Mouse (Mus musculus) hindbrain, embryonic 15.5 days (tissue): ENCODE results near the gene Sptbn2. TPM values are rescaled to one million over a fixed set of nuclear protein-coding genes. Genes with fewer than 3 reads are reported as not detected.
A peak's percentile ranks its signal among the peaks of the same experiment; 100 is the strongest.

ENCODE experiments used
- ATAC-seq: fragments of 200-750 bp; cut with Nextera tagmentation; 2 replicates; pipeline ENCODE4 v1.8.0; 2017; ENCODE audit warnings: low read depth, moderate number of reproducible peaks, moderate TSS enrichment; ENCODE audit not compliant: low FRiP score
- H3K27ac ChIP-seq: fragments of 300-500 bp; sonication (generic); replicated peaks from 2 replicates; pipeline ENCODE4 v1.5.1; 2015; ENCODE audit warnings: mild to moderate bottlenecking, inconsistent platforms
- H3K27me3 ChIP-seq: fragments of 300-500 bp; sonication (generic); 2 replicates; pipeline ENCODE4 v1.6.1; 2015; ENCODE audit warnings: control low read depth, inconsistent platforms
- H3K36me3 ChIP-seq: fragments of 300-500 bp; sonication (generic); 2 replicates; pipeline ENCODE4 v1.6.1; 2015; ENCODE audit warnings: control low read depth, inconsistent platforms
- H3K4me1 ChIP-seq: fragments of 300-500 bp; sonication (generic); replicated peaks from 2 replicates; pipeline ENCODE4 v1.6.1; 2015; ENCODE audit warnings: control low read depth, inconsistent platforms
- H3K4me2 ChIP-seq: fragments of 300-500 bp; sonication (generic); 2 replicates; pipeline ENCODE4 v1.6.1; 2015; ENCODE audit warnings: moderate library complexity, mild to moderate bottlenecking, inconsistent platforms
- H3K4me3 ChIP-seq: fragments of 300-500 bp; sonication (generic); 2 replicates; pipeline ENCODE4 v1.5.1; 2015; ENCODE audit warnings: mild to moderate bottlenecking, inconsistent platforms
- H3K9ac ChIP-seq: fragments of 300-500 bp; sonication (generic); 2 replicates; pipeline ENCODE4 v1.6.1; 2015; ENCODE audit warnings: inconsistent platforms
- H3K9me3 ChIP-seq: fragments of 300-500 bp; sonication (generic); 2 replicates; pipeline ENCODE4 v1.6.1; 2016; ENCODE audit warnings: control low read depth, inconsistent platforms
- WGBS: fragments of 180-500 bp; shearing (Covaris S2); methylation state at CpG from one replicate; pipeline ENCODE4 v1.1.7; 2015; 5-methylcytosine and 5-hydroxymethylcytosine counted together
- polyA plus RNA-seq: library from polyadenylated mRNA; unstranded; fragments of >200 nt; fragmentation: Nextera tagmentation; extraction: Ambion mirVana; gene quantifications from 2 replicates; pipeline ENCODE4 v1.2.1, GENCODE M21; 2015

Sptbn2 gene
- polyA plus RNA-seq, 1 experiment from 2014 or later = 33.5 TPM

- Histone ChIP-seq H3K9me3 (no peaks in the 10 kb centered on the region), H3K4me2 (peak within 1 kb of the TSS; percentile 74), H3K27me3 (no peaks in the 10 kb centered on the region), H3K36me3 (peaks cover 30% of the 10 kb centered on the region), H3K9ac (peak within 1 kb of the TSS; percentile 71), H3K4me3 (peak within 1 kb of the TSS; percentile 65), H3K27ac (peak within 1 kb of the TSS; percentile 86), H3K4me1 (peaks cover 51% of the 10 kb centered on the region)
- under 1% methylated on average over 31 of the region's 31 CpGs for WGBS
- ATAC-seq = peak; percentile 99
Observed at GRCm38 (mm10) chr19:4793831-4794422, 83.0 kb downstream of the Sptbn2 start, which contains the start of gene Rbm4. Rbm4 (minus strand) TSS chr19:4793901.

- WGBS = 90% methylated on average over 1 of the region's 1 CpGs
- peaks cover 32% of the 10 kb centered on the region for H3K4me1 ChIP-seq
- no peak overlapping the region for H3K4me2 ChIP-seq
- no peak for ATAC-seq
- H3K4me3 ChIP-seq = no peak overlapping the region
- H3K27me3 ChIP-seq = no peaks in the 10 kb centered on the region
- no peaks in the 10 kb centered on the region for H3K9me3 ChIP-seq
- no peak overlapping the region for H3K9ac ChIP-seq
- H3K27ac ChIP-seq = no peak overlapping the region
- H3K36me3 ChIP-seq = peaks cover 38% of the 10 kb centered on the region
Observed at GRCm38 (mm10) chr19:4795929-4796328, 85.0 kb downstream of the Sptbn2 start.

GRCm38 (mm10) chr19:4797846-4798245 is 86.9 kb downstream of the Sptbn2 start:
- no peak overlapping the region for H3K27ac ChIP-seq
- no peak for ATAC-seq
- no peaks in the 10 kb centered on the region for H3K9me3 ChIP-seq
- H3K36me3 ChIP-seq = peaks cover 44% of the 10 kb centered on the region
- H3K27me3 ChIP-seq = no peaks in the 10 kb centered on the region
- H3K9ac ChIP-seq = no peak overlapping the region
- peaks cover 15% of the 10 kb centered on the region for H3K4me1 ChIP-seq
- WGBS = 99% methylated on average over 2 of the region's 2 CpGs
- no peak overlapping the region for H3K4me3 ChIP-seq
- no peak overlapping the region for H3K4me2 ChIP-seq

GRCm38 (mm10) chr19:4799083-4799482 is 88.1 kb downstream of the Sptbn2 start:
- H3K36me3 ChIP-seq = peaks cover 47% of the 10 kb centered on the region
- no peak for ATAC-seq
- no peak overlapping the region for H3K4me3 ChIP-seq
- WGBS = 93% methylated on average over 5 of the region's 5 CpGs
- H3K9ac ChIP-seq = no peak overlapping the region
- H3K27me3 ChIP-seq = no peaks in the 10 kb centered on the region
- no peaks in the 10 kb centered on the region for H3K9me3 ChIP-seq
- H3K27ac ChIP-seq = no peak overlapping the region
- H3K4me2 ChIP-seq = no peak overlapping the region
- H3K4me1 ChIP-seq = peaks cover 13% of the 10 kb centered on the region

Other genes starting within 250 kb of the Sptbn2 start
- gene Syt12, start 233.7 kb upstream of the Sptbn2 start, polyA plus RNA-seq = 5.3 and 5.6 TPM in 2 replicates
- not detected in 2 replicates for gene 2010003K11Rik, start 212.6 kb upstream of the Sptbn2 start, polyA plus RNA-seq
- gene Pcx, start 200.7 kb upstream of the Sptbn2 start, polyA plus RNA-seq = 38.9 and 43.8 TPM in 2 replicates
- 13.2 and 14.7 TPM in 2 replicates for gene Lrfn4, start 95.5 kb upstream of the Sptbn2 start, polyA plus RNA-seq
- 50.6 and 54.2 TPM in 2 replicates for gene Rce1, start 85.5 kb upstream of the Sptbn2 start, polyA plus RNA-seq
- gene Gm960, start 12.5 kb upstream of the Sptbn2 start, polyA plus RNA-seq = 6.6 and 7.0 TPM in 2 replicates
- 134 and 139 TPM in 2 replicates for gene Rbm4b, start 45.3 kb downstream of the Sptbn2 start, polyA plus RNA-seq
- gene Rbm4, start 82.7 kb downstream of the Sptbn2 start, polyA plus RNA-seq = 72.3 and 87.5 TPM in 2 replicates
- 22.9 and 23.9 TPM in 2 replicates for gene Gm21992, start 100.4 kb downstream of the Sptbn2 start, polyA plus RNA-seq
- gene Rbm14, start 100.5 kb downstream of the Sptbn2 start, polyA plus RNA-seq = 62.4 and 64.8 TPM in 2 replicates
- 40.8 and 41.4 TPM in 2 replicates for gene Ccs, start 128.2 kb downstream of the Sptbn2 start, polyA plus RNA-seq
- 0.55 and 0.73 TPM in 2 replicates for gene Ccdc87, start 128.2 kb downstream of the Sptbn2 start, polyA plus RNA-seq
- gene Ctsf, start 144.0 kb downstream of the Sptbn2 start, polyA plus RNA-seq = 76.5 and 78.7 TPM in 2 replicates
- 1.6 and 2.3 TPM in 2 replicates for gene Actn3, start 166.7 kb downstream of the Sptbn2 start, polyA plus RNA-seq
- 23.3 and 24.1 TPM in 2 replicates for gene Zdhhc24, start 167.5 kb downstream of the Sptbn2 start, polyA plus RNA-seq
- 8.5 and 10.3 TPM in 2 replicates for gene Bbs1, start 195.5 kb downstream of the Sptbn2 start, polyA plus RNA-seq
- gene Dpp3, start 217.1 kb downstream of the Sptbn2 start, polyA plus RNA-seq = 106 and 108 TPM in 2 replicates
- 13.3 and 13.7 TPM in 2 replicates for gene Peli3, start 232.0 kb downstream of the Sptbn2 start, polyA plus RNA-seq